In the genomic region with DNA sequence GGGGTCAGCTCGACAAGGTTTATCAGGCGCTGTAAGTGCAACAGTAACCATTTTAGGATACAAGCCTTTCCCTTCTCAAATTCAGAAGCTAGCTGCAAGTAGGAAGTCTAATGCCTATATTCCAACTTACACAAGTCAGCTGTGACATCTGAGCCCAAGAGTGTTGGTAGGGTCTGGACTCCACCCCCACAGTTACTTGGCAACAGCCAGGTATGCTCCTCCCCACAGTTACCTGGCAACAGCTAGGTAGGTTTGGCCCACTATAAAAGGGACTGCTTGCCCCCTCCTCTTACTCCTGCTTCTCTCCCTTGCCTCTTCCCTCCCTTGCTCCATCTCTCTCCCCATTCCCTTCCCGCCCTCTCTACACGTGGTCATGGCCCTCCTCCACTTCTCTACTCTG, we compare ENCODE assay signal across 10 mouse cellular contexts. TPM values are rescaled to one million over a fixed set of nuclear protein-coding genes. Genes with fewer than 3 reads are reported as not detected.
DNase-seq lines count a peak whose midpoint lies in the region; ATAC-seq and TF ChIP-seq lines count a peak whose summit lies in the region.
"Had no signal": no experiment of that assay in that cellular context is flagged by ENCODE, and none has a peak within 500 bp of the region (broad histone marks: within the 10 kb centered on the region; RNA-seq: fewer than 3 reads in every experiment).

No protein-coding gene starts in this region.

- H3K9ac ChIP-seq in kidney, embryonic 14.5 days (ENCODE audit: low read depth, low read length): no peak overlapping the region
- no peak overlapping the region for H3K9ac ChIP-seq in hindbrain, postnatal 0 days (replicated peaks; ENCODE audit: low read length)
- no peak overlapping the region for H3K9ac ChIP-seq in midbrain, embryonic 16.5 days (ENCODE audit: low read depth, low read length)

- no peak for DNase-seq in kidney, adult 8-10 months
- no peak for DNase-seq in embryonic facial prominence, embryonic 10.5 days (ENCODE audit: low spot score)
- DNase-seq in hindbrain, postnatal 0 days (ENCODE audit: low spot score): no peak
- no peak for DNase-seq in adrenal gland, postnatal 14 days
- DNase-seq in left cerebral cortex, adult 8-10 months (ENCODE audit: low spot score in 2 of 2): no peak
- DNase-seq: heart, postnatal 4 days had no signal

- no peak for TF ChIP-seq CTCF in hindbrain, postnatal 0 days (IDR thresholded peaks at IDR 0.05; ENCODE audit: low read depth)

- H3K4me3 ChIP-seq in kidney, embryonic 14.5 days (ENCODE audit: low read length): peak overlapping the region; percentile 93; the same call in 1 of the 2 replicates
- peak overlapping the region; percentile 92 for H3K4me3 ChIP-seq in embryonic facial prominence, embryonic 10.5 days
- H3K4me3 ChIP-seq in hindbrain, postnatal 0 days (ENCODE audit: low read length): no peak overlapping the region
- no peak overlapping the region for H3K4me3 ChIP-seq in midbrain, embryonic 16.5 days (ENCODE audit: low read depth, low read length)

- H3K36me3 ChIP-seq in kidney, embryonic 14.5 days (ENCODE audit: control insufficient read depth, insufficient read depth, low read length): peaks cover 16% of the 10 kb centered on the region; the same call in 1 of the 2 replicates
- peaks cover 44% of the 10 kb centered on the region for H3K36me3 ChIP-seq in embryonic facial prominence, embryonic 10.5 days (replicated peaks)
- peaks cover 4% of the 10 kb centered on the region; the same call in 1 of the 2 replicates for H3K36me3 ChIP-seq in hindbrain, postnatal 0 days (ENCODE audit: insufficient read depth, low read length)
- H3K36me3 ChIP-seq in midbrain, embryonic 16.5 days (ENCODE audit: control insufficient read depth, insufficient read depth, low read length): peaks cover 5% of the 10 kb centered on the region

- peak overlapping the region; percentile 80 for H3K4me2 ChIP-seq in kidney, embryonic 14.5 days (replicated peaks; ENCODE audit: low read depth, low read length)
- peak overlapping the region; percentile 79; the same call in 1 of the 2 replicates for H3K4me2 ChIP-seq in hindbrain, postnatal 0 days (ENCODE audit: low read depth, low read length)
- H3K4me2 ChIP-seq in midbrain, embryonic 16.5 days (ENCODE audit: low read length): peak overlapping the region; percentile 87

- H3K4me1 ChIP-seq in kidney, embryonic 14.5 days (ENCODE audit: control insufficient read depth, insufficient read depth, low read length): peaks cover 12% of the 10 kb centered on the region
- peaks cover 20% of the 10 kb centered on the region for H3K4me1 ChIP-seq in embryonic facial prominence, embryonic 10.5 days
- peaks cover 6% of the 10 kb centered on the region; the same call in 1 of the 2 replicates for H3K4me1 ChIP-seq in hindbrain, postnatal 0 days (ENCODE audit: insufficient read depth, low read length)
- H3K4me1 ChIP-seq in midbrain, embryonic 16.5 days (ENCODE audit: control insufficient read depth, insufficient read depth, low read length): peaks cover 12% of the 10 kb centered on the region

- H3K27ac ChIP-seq in kidney, embryonic 14.5 days (ENCODE audit: low read depth, low read length): no peak overlapping the region
- H3K27ac ChIP-seq in embryonic facial prominence, embryonic 10.5 days (replicated peaks): no peak overlapping the region
- no peak overlapping the region for H3K27ac ChIP-seq in hindbrain, postnatal 0 days
- H3K27ac ChIP-seq in midbrain, embryonic 16.5 days (ENCODE audit: low read length): no peak overlapping the region

- WGBS in kidney, embryonic 14.5 days: 60% methylated on average over 4 of the region's 4 CpGs
- 68% methylated on average over 4 of the region's 4 CpGs for WGBS in embryonic facial prominence, embryonic 10.5 days
- WGBS in hindbrain, postnatal 0 days: 67% methylated on average over 4 of the region's 4 CpGs
- WGBS in midbrain, embryonic 16.5 days: 66% methylated on average over 4 of the region's 4 CpGs

- H3K9me3 ChIP-seq in kidney, embryonic 14.5 days (ENCODE audit: control insufficient read depth, low read length): no peaks in the 10 kb centered on the region
- H3K9me3 ChIP-seq in embryonic facial prominence, embryonic 10.5 days: no peaks in the 10 kb centered on the region
- H3K9me3 ChIP-seq in hindbrain, postnatal 0 days (ENCODE audit: low read length): no peaks in the 10 kb centered on the region
- H3K9me3 ChIP-seq in midbrain, embryonic 16.5 days (replicated peaks; ENCODE audit: control insufficient read depth, low read length, poor library complexity, severe bottlenecking): no peaks in the 10 kb centered on the region

- no peak for ATAC-seq in kidney, embryonic 14.5 days (ENCODE audit: low FRiP score, low TSS enrichment)
- ATAC-seq in hindbrain, postnatal 0 days: no peak
- no peak for ATAC-seq in midbrain, embryonic 16.5 days
- no peak for ATAC-seq in granulocyte monocyte progenitor cell, adult 5-6 weeks (replicated peaks; ENCODE audit: poor library complexity, severe bottlenecking)

- no peaks in the 10 kb centered on the region for H3K27me3 ChIP-seq in kidney, embryonic 14.5 days (ENCODE audit: control insufficient read depth, insufficient read depth, low read length)
- H3K27me3 ChIP-seq in embryonic facial prominence, embryonic 10.5 days (replicated peaks; ENCODE audit: low read depth, poor library complexity, severe bottlenecking): no peaks in the 10 kb centered on the region
- no peaks in the 10 kb centered on the region for H3K27me3 ChIP-seq in hindbrain, postnatal 0 days (ENCODE audit: insufficient read depth, low read length)
- H3K27me3 ChIP-seq in midbrain, embryonic 16.5 days (ENCODE audit: control insufficient read depth, insufficient read depth, low read depth, low read length): no peaks in the 10 kb centered on the region

RNA-seq across cellular contexts. Expression of gene Pcgf6, which starts 1.6 kb away (rescaled TPM):
- 36.4 and 37.1 TPM in 2 replicates for polyA plus RNA-seq in kidney, embryonic 14.5 days (2014; fragmentation: Nextera tagmentation; extraction: Ambion mirVana)
- polyA plus RNA-seq in embryonic facial prominence, embryonic 10.5 days (2016; fragmentation: Nextera tagmentation; extraction: Ambion mirVana): 36.1 and 36.5 TPM in 2 replicates
- 12.9 and 17.9 TPM in 2 replicates for total RNA-seq in hindbrain, postnatal 0 days (2014; rRNA removed)
- 20.0 and 22.7 TPM in 2 replicates for polyA plus RNA-seq in hindbrain, postnatal 0 days (2015; fragmentation: Nextera tagmentation; extraction: Ambion mirVana)
- 33.9 and 35.1 TPM in 2 replicates for polyA plus RNA-seq in midbrain, embryonic 16.5 days (2015; fragmentation: Nextera tagmentation; extraction: Ambion mirVana)
- 8.4 and 9.4 TPM in 2 replicates for total RNA-seq in adrenal gland, postnatal 14 days (2021)
- 10 to 100 TPM; 14.4 to 15.8 (median 15.1) TPM for total RNA-seq in left cerebral cortex, adult 8-10 months (2022)
- total RNA-seq in granulocyte monocyte progenitor cell, adult 5-6 weeks (2014; fragmentation: Nextera tagmentation): 21.3 and 24.9 TPM in 2 replicates
- total RNA-seq in granulocyte monocyte progenitor cell, adult 5-6 weeks (2017): 10.0 and 11.3 TPM in 2 replicates

RNA-seq across cellular contexts. Expression of gene Taf5, which starts 18.5 kb away (rescaled TPM):
- polyA plus RNA-seq in kidney, embryonic 14.5 days (2014; fragmentation: Nextera tagmentation; extraction: Ambion mirVana): 9.6 and 10.6 TPM in 2 replicates
- polyA plus RNA-seq in embryonic facial prominence, embryonic 10.5 days (2016; fragmentation: Nextera tagmentation; extraction: Ambion mirVana): 7.2 and 7.5 TPM in 2 replicates
- 7.2 and 11.3 TPM in 2 replicates for total RNA-seq in hindbrain, postnatal 0 days (2014; rRNA removed)
- 2.9 and 3.3 TPM in 2 replicates for polyA plus RNA-seq in hindbrain, postnatal 0 days (2015; fragmentation: Nextera tagmentation; extraction: Ambion mirVana)
- 4.7 and 5.1 TPM in 2 replicates for polyA plus RNA-seq in midbrain, embryonic 16.5 days (2015; fragmentation: Nextera tagmentation; extraction: Ambion mirVana)
- 4.3 and 4.6 TPM in 2 replicates for total RNA-seq in adrenal gland, postnatal 14 days (2021)
- 1 to 10 TPM; 4.8 to 6.0 (median 5.3) TPM for total RNA-seq in left cerebral cortex, adult 8-10 months (2022)
- total RNA-seq in granulocyte monocyte progenitor cell, adult 5-6 weeks (2014; fragmentation: Nextera tagmentation): 6.3 and 9.9 TPM in 2 replicates
- total RNA-seq in granulocyte monocyte progenitor cell, adult 5-6 weeks (2017): 25.3 and 27.4 TPM in 2 replicates

RNA-seq across cellular contexts. Expression of gene Nt5c2, which starts 34.1 kb away (rescaled TPM):
- polyA plus RNA-seq in kidney, embryonic 14.5 days (2014; fragmentation: Nextera tagmentation; extraction: Ambion mirVana): 61.5 and 80.2 TPM in 2 replicates
- 73.7 and 74.1 TPM in 2 replicates for polyA plus RNA-seq in embryonic facial prominence, embryonic 10.5 days (2016; fragmentation: Nextera tagmentation; extraction: Ambion mirVana)
- 43.4 and 44.2 TPM in 2 replicates for total RNA-seq in hindbrain, postnatal 0 days (2014; rRNA removed)
- 79.8 and 80.7 TPM in 2 replicates for polyA plus RNA-seq in hindbrain, postnatal 0 days (2015; fragmentation: Nextera tagmentation; extraction: Ambion mirVana)
- polyA plus RNA-seq in midbrain, embryonic 16.5 days (2015; fragmentation: Nextera tagmentation; extraction: Ambion mirVana): 85.7 and 93.4 TPM in 2 replicates
- 79.8 and 82.3 TPM in 2 replicates for total RNA-seq in adrenal gland, postnatal 14 days (2021)
- total RNA-seq in left cerebral cortex, adult 8-10 months (2022): 10 to 100 TPM; 70.8 to 83.9 (median 82.1) TPM
- 62.3 and 65.3 TPM in 2 replicates for total RNA-seq in granulocyte monocyte progenitor cell, adult 5-6 weeks (2014; fragmentation: Nextera tagmentation)
- 67.6 and 84.5 TPM in 2 replicates for total RNA-seq in granulocyte monocyte progenitor cell, adult 5-6 weeks (2017)

RNA-seq across cellular contexts. Expression of gene Ina, which starts 34.6 kb away (rescaled TPM):
- 0.31 and 0.41 TPM in 2 replicates for polyA plus RNA-seq in kidney, embryonic 14.5 days (2014; fragmentation: Nextera tagmentation; extraction: Ambion mirVana)
- 24.3 and 28.3 TPM in 2 replicates for polyA plus RNA-seq in embryonic facial prominence, embryonic 10.5 days (2016; fragmentation: Nextera tagmentation; extraction: Ambion mirVana)
- 217 and 280 TPM in 2 replicates for total RNA-seq in hindbrain, postnatal 0 days (2014; rRNA removed)
- 294 and 315 TPM in 2 replicates for polyA plus RNA-seq in hindbrain, postnatal 0 days (2015; fragmentation: Nextera tagmentation; extraction: Ambion mirVana)
- polyA plus RNA-seq in midbrain, embryonic 16.5 days (2015; fragmentation: Nextera tagmentation; extraction: Ambion mirVana): 424 and 528 TPM in 2 replicates
- 7.5 and 9.6 TPM in 2 replicates for total RNA-seq in adrenal gland, postnatal 14 days (2021)
- total RNA-seq in left cerebral cortex, adult 8-10 months (2022): 100 to 1,000 TPM; 175 to 187 (median 178) TPM
- total RNA-seq in granulocyte monocyte progenitor cell, adult 5-6 weeks (2014; fragmentation: Nextera tagmentation): not detected in 2 replicates
- total RNA-seq in granulocyte monocyte progenitor cell, adult 5-6 weeks (2017): not detected in 2 replicates
- total RNA-seq: liver, adult 2 months had no signal
- polyA plus RNA-seq: liver, adult 2 months had no signal

RNA-seq across cellular contexts. Expression of gene Usmg5, which starts 41.4 kb away (rescaled TPM):
- polyA plus RNA-seq in kidney, embryonic 14.5 days (2014; fragmentation: Nextera tagmentation; extraction: Ambion mirVana): 1,126 and 1,715 TPM in 2 replicates
- 1,163 and 1,191 TPM in 2 replicates for polyA plus RNA-seq in embryonic facial prominence, embryonic 10.5 days (2016; fragmentation: Nextera tagmentation; extraction: Ambion mirVana)
- total RNA-seq in hindbrain, postnatal 0 days (2014; rRNA removed): 639 and 658 TPM in 2 replicates
- polyA plus RNA-seq in hindbrain, postnatal 0 days (2015; fragmentation: Nextera tagmentation; extraction: Ambion mirVana): 2,274 and 2,322 TPM in 2 replicates
- polyA plus RNA-seq in midbrain, embryonic 16.5 days (2015; fragmentation: Nextera tagmentation; extraction: Ambion mirVana): 1,328 and 1,431 TPM in 2 replicates
- 939 and 985 TPM in 2 replicates for total RNA-seq in adrenal gland, postnatal 14 days (2021)
- total RNA-seq in left cerebral cortex, adult 8-10 months (2022): 100 to 1,000 TPM; 772 to 821 (median 786) TPM
- 747 and 798 TPM in 2 replicates for total RNA-seq in granulocyte monocyte progenitor cell, adult 5-6 weeks (2014; fragmentation: Nextera tagmentation)
- 493 and 868 TPM in 2 replicates for total RNA-seq in granulocyte monocyte progenitor cell, adult 5-6 weeks (2017)

Comparison
In these comparisons a context has a peak if more than half of its experiments do, and no peak if none do; other contexts are left out.
1. H3K4me3 ChIP-seq: peak in kidney, embryonic 14.5 days (single experiment) and embryonic facial prominence, embryonic 10.5 days (single experiment); none in hindbrain, postnatal 0 days (single experiment) and midbrain, embryonic 16.5 days (single experiment).
2. Peak in every context shown above with its lines, with median percentiles within 50 percentile points of each other: H3K4me2 ChIP-seq.